Mouse (Mus musculus): ENCODE measurements at regions not wholly inside any gene's neighbourhood (a gene's known extent, or its start where the extent isn't known, plus 50 kb on each side); places are given as distances from the start of the nearest gene placed in this dataset.

GRCm38 (mm10) chr17:45824977-45825376, 91.3 kb upstream of the 1600014C23Rik start:
- DNase-seq (ENCODE audit: low spot score in 2 of 2): no peak

GRCm38 (mm10) chr17:45823501-45823900, 89.9 kb upstream of the 1600014C23Rik start:
- DNase-seq (ENCODE audit: low spot score in 2 of 2): no peak

GRCm38 (mm10) chr17:45822427-45822826, 88.8 kb upstream of the 1600014C23Rik start:
- no peak for DNase-seq (ENCODE audit: low spot score in 2 of 2)

GRCm38 (mm10) chr17:45821356-45821755, 87.7 kb upstream of the 1600014C23Rik start:
- DNase-seq (ENCODE audit: low spot score in 2 of 2): no peak

- no peak for DNase-seq (ENCODE audit: low spot score in 2 of 2)
Measured at GRCm38 (mm10) chr17:45819143-45819542, 85.5 kb upstream of the 1600014C23Rik start.

GRCm38 (mm10) chr17:45816566-45816965, 82.9 kb upstream of the 1600014C23Rik start:
- DNase-seq (ENCODE audit: low spot score in 2 of 2): no peak

- peak; percentile 49 to 58 for DNase-seq (ENCODE audit: low spot score in 2 of 2)
Measured at GRCm38 (mm10) chr17:45815833-45816232, 82.2 kb upstream of the 1600014C23Rik start.

- peak in 1 of 2 experiments; percentile 39 for DNase-seq (ENCODE audit: low spot score in 2 of 2)
Measured at GRCm38 (mm10) chr17:45815341-45815740, 81.7 kb upstream of the 1600014C23Rik start.

GRCm38 (mm10) chr17:45814586-45814985, 80.9 kb upstream of the 1600014C23Rik start:
- DNase-seq (ENCODE audit: low spot score in 2 of 2): no peak

- DNase-seq (ENCODE audit: low spot score in 2 of 2): no peak
Measured at GRCm38 (mm10) chr17:45813956-45814355, 80.3 kb upstream of the 1600014C23Rik start.

- no peak for DNase-seq (ENCODE audit: low spot score in 2 of 2)
Measured at GRCm38 (mm10) chr17:45812289-45812955, 78.8 kb upstream of the 1600014C23Rik start.

GRCm38 (mm10) chr17:45811632-45812221, 78.1 kb upstream of the 1600014C23Rik start:
- DNase-seq (ENCODE audit: low spot score in 2 of 2): no peak

- no peak for DNase-seq (ENCODE audit: low spot score in 2 of 2)
Measured at GRCm38 (mm10) chr17:45809728-45810127, 76.1 kb upstream of the 1600014C23Rik start.

GRCm38 (mm10) chr17:45808374-45808773, 74.7 kb upstream of the 1600014C23Rik start:
- no peak for DNase-seq (ENCODE audit: low spot score in 2 of 2)

- DNase-seq (ENCODE audit: low spot score in 2 of 2): peak; percentile 77 to 83
Measured at GRCm38 (mm10) chr17:45807452-45807851, 73.8 kb upstream of the 1600014C23Rik start.

- DNase-seq (ENCODE audit: low spot score in 2 of 2): no peak
Measured at GRCm38 (mm10) chr17:45806831-45807230, 73.2 kb upstream of the 1600014C23Rik start.

- DNase-seq (ENCODE audit: low spot score in 2 of 2): no peak
Measured at GRCm38 (mm10) chr17:45806430-45806829, 72.8 kb upstream of the 1600014C23Rik start.

- peak in 1 of 2 experiments; percentile 37 for DNase-seq (ENCODE audit: low spot score in 2 of 2)
Measured at GRCm38 (mm10) chr17:45805471-45806082, 71.9 kb upstream of the 1600014C23Rik start.

- DNase-seq (ENCODE audit: low spot score in 2 of 2): no peak
Measured at GRCm38 (mm10) chr17:45803331-45803730, 69.7 kb upstream of the 1600014C23Rik start.

- DNase-seq (ENCODE audit: low spot score in 2 of 2): no peak
Measured at GRCm38 (mm10) chr17:45802439-45802838, 68.8 kb upstream of the 1600014C23Rik start.

- no peak for DNase-seq (ENCODE audit: low spot score in 2 of 2)
Measured at GRCm38 (mm10) chr17:45799725-45800124, 66.1 kb upstream of the 1600014C23Rik start.

- DNase-seq (ENCODE audit: low spot score in 2 of 2): peak; percentile 46 to 54
Measured at GRCm38 (mm10) chr17:45798996-45799395, 65.4 kb upstream of the 1600014C23Rik start.

- DNase-seq (ENCODE audit: low spot score in 2 of 2): no peak
Measured at GRCm38 (mm10) chr17:45798456-45798855, 64.8 kb upstream of the 1600014C23Rik start.
